Mouse (Mus musculus) midbrain, embryonic 14.5 days (tissue): Measurements from ENCODE around the gene Thy1. TPM values are rescaled to one million over a fixed set of nuclear protein-coding genes. Genes with fewer than 3 reads are reported as not detected.

ENCODE experiments used
- ATAC-seq: fragments of 200-750 bp; cut with Nextera tagmentation; 2 replicates; pipeline ENCODE4 v1.8.0; 2017; ENCODE audit warnings: moderate number of reproducible peaks, moderate library complexity; ENCODE audit not compliant: low FRiP score, low TSS enrichment
- DNase-seq: peaks from one replicate; pipeline ENCODE4 v3.0.0-alpha.2; 2015
- H3K27ac ChIP-seq: fragments of 300-500 bp; sonication (generic); replicated peaks from 2 replicates; pipeline ENCODE4 v1.5.1; 2014; ENCODE audit warnings: mild to moderate bottlenecking, low read depth, low read length, moderate library complexity
- H3K27me3 ChIP-seq: fragments of 300-500 bp; sonication (generic); 2 replicates; pipeline ENCODE4 v1.6.1; 2014; ENCODE audit warnings: low read length, control low read depth, mixed read lengths; ENCODE audit not compliant: control insufficient read depth, insufficient read depth
- H3K36me3 ChIP-seq: fragments of 300-500 bp; sonication (generic); 2 replicates; pipeline ENCODE4 v1.6.1; 2014; ENCODE audit warnings: low read length, control low read depth; ENCODE audit not compliant: control insufficient read depth, insufficient read depth
- H3K4me1 ChIP-seq: fragments of 300-500 bp; sonication (generic); 2 replicates; pipeline ENCODE4 v1.6.1; 2014; ENCODE audit warnings: mild to moderate bottlenecking, antibody characterized with exemption, low read length, control low read depth; ENCODE audit not compliant: control insufficient read depth, insufficient read depth
- H3K4me2 ChIP-seq: fragments of 300-500 bp; sonication (generic); 2 replicates; pipeline ENCODE4 v1.6.1; 2014; ENCODE audit warnings: mild to moderate bottlenecking, low read length, moderate library complexity
- H3K4me3 ChIP-seq: fragments of 300-500 bp; sonication (generic); replicated peaks from 2 replicates; pipeline ENCODE4 v1.5.1; 2014; ENCODE audit warnings: low read depth, low read length
- H3K9ac ChIP-seq: fragments of 300-500 bp; sonication (generic); replicated peaks from 2 replicates; pipeline ENCODE4 v1.6.1; 2014; ENCODE audit warnings: mild to moderate bottlenecking, low read length, moderate library complexity
- H3K9me3 ChIP-seq: fragments of 300-500 bp; sonication (generic); 2 replicates; pipeline ENCODE4 v1.6.1; 2016; ENCODE audit warnings: low read length, control low read depth, mixed read lengths; ENCODE audit not compliant: control insufficient read depth
- WGBS: fragments of 180-500 bp; shearing (Covaris S2); extraction: QIAGEN DNeasy Blood & Tissue Kit; methylation state at CpG from one replicate; pipeline ENCODE4 v1.1.7; 2014; 5-methylcytosine and 5-hydroxymethylcytosine counted together
- polyA plus RNA-seq: library from polyadenylated mRNA; unstranded; fragments of >200 nt; fragmentation: Nextera tagmentation; extraction: Ambion mirVana; gene quantifications from 2 replicates; pipeline ENCODE4 v1.2.1, GENCODE M21; 2014

Gene Thy1
- polyA plus RNA-seq, 1 experiment from 2014 or later = 1.6 TPM

- no peaks in the 10 kb centered on the region for H3K27me3 ChIP-seq
- ATAC-seq = no peak
- H3K9me3 ChIP-seq = no peaks in the 10 kb centered on the region
- peak overlapping the region; percentile 21 for H3K27ac ChIP-seq
- H3K9ac ChIP-seq = no peak overlapping the region; the same call in 1 of the 2 replicates
- H3K4me2 ChIP-seq = no peak overlapping the region
- no peaks in the 10 kb centered on the region for H3K36me3 ChIP-seq
- WGBS = 71% methylated on average over 6 of the region's 6 CpGs
- peaks cover 5% of the 10 kb centered on the region; the same call in 1 of the 2 replicates for H3K4me1 ChIP-seq
- no peak overlapping the region for H3K4me3 ChIP-seq
- DNase-seq = peak; percentile 20
Measured at GRCm38 (mm10) chr9:44012164-44012563, 31.0 kb upstream of the Thy1 start.

- Histone ChIP-seq H3K4me3 (no peak overlapping the region), H3K36me3 (no peaks in the 10 kb centered on the region), H3K9ac (0 out of 2 replicates have a peak overlapping the region, but pooled peaks have one; percentile 2), H3K9me3 (no peaks in the 10 kb centered on the region), H3K27me3 (no peaks in the 10 kb centered on the region), H3K4me1 (peaks cover 5% of the 10 kb centered on the region; the same call in 1 of the 2 replicates), H3K27ac (peak overlapping the region; percentile 57; the same call in 1 of the 2 replicates), H3K4me2 (no peak overlapping the region)
- DNase-seq (peak; percentile 53), ATAC-seq (no peak)
- WGBS = 39% methylated on average over 8 of the region's 8 CpGs
Measured at GRCm38 (mm10) chr9:44012761-44013301, 30.4 kb upstream of the Thy1 start.

- no peak overlapping the region for H3K4me3 ChIP-seq
- no peaks in the 10 kb centered on the region for H3K9me3 ChIP-seq
- no peak overlapping the region for H3K4me2 ChIP-seq
- ATAC-seq (no peak), DNase-seq (no peak)
- H3K27me3 ChIP-seq = no peaks in the 10 kb centered on the region
- H3K9ac ChIP-seq = no peak overlapping the region
- peaks cover 5% of the 10 kb centered on the region; the same call in 1 of the 2 replicates for H3K4me1 ChIP-seq
- H3K36me3 ChIP-seq = no peaks in the 10 kb centered on the region
- H3K27ac ChIP-seq = no peak overlapping the region
- 84% methylated on average over 6 of the region's 6 CpGs for WGBS
Measured at GRCm38 (mm10) chr9:44013781-44014180, 29.4 kb upstream of the Thy1 start.

- ATAC-seq (no peak), DNase-seq (peak; percentile 27)
- no peak overlapping the region for H3K9ac ChIP-seq
Measured at GRCm38 (mm10) chr9:44016304-44016703, 26.9 kb upstream of the Thy1 start.

GRCm38 (mm10) chr9:44017846-44018245 lies 25.3 kb upstream of the Thy1 start:
- H3K27ac ChIP-seq = no peak overlapping the region
- no peak for DNase-seq
- no peak overlapping the region for H3K9ac ChIP-seq
- no peaks in the 10 kb centered on the region for H3K27me3 ChIP-seq
- 78% methylated on average over 5 of the region's 5 CpGs for WGBS
- no peak overlapping the region for H3K4me2 ChIP-seq
- ATAC-seq = no peak
- no peaks in the 10 kb centered on the region for H3K36me3 ChIP-seq
- H3K9me3 ChIP-seq = no peaks in the 10 kb centered on the region
- H3K4me3 ChIP-seq = no peak overlapping the region
- peaks cover 2% of the 10 kb centered on the region; the same call in 1 of the 2 replicates for H3K4me1 ChIP-seq

More at GRCm38 (mm10) chr9:44016304-44016703, 26.9 kb upstream of the Thy1 start:
- no peaks in the 10 kb centered on the region for H3K27me3 ChIP-seq
- no peak overlapping the region for H3K4me2 ChIP-seq
- WGBS = 87% methylated on average over 5 of the region's 5 CpGs
- no peaks in the 10 kb centered on the region for H3K9me3 ChIP-seq
- H3K4me1 ChIP-seq = peaks cover 5% of the 10 kb centered on the region; the same call in 1 of the 2 replicates
- no peak overlapping the region for H3K4me3 ChIP-seq
- no peaks in the 10 kb centered on the region for H3K36me3 ChIP-seq
- no peak overlapping the region for H3K27ac ChIP-seq

- 85% methylated on average over 7 of the region's 7 CpGs for WGBS
Measured at GRCm38 (mm10) chr9:44020001-44020400, 23.2 kb upstream of the Thy1 start.

GRCm38 (mm10) chr9:44022100-44022847 lies 20.9 kb upstream of the Thy1 start:
- Histone ChIP-seq H3K9ac (no peak overlapping the region), H3K36me3 (no peaks in the 10 kb centered on the region), H3K27ac (no peak overlapping the region), H3K4me2 (no peak overlapping the region), H3K27me3 (no peaks in the 10 kb centered on the region), H3K4me1 (no peaks in the 10 kb centered on the region), H3K4me3 (no peak overlapping the region), H3K9me3 (no peaks in the 10 kb centered on the region)
- no peak for DNase-seq
- no peak for ATAC-seq
- 70% methylated on average over 8 of the region's 8 CpGs for WGBS

More at GRCm38 (mm10) chr9:44020001-44020400, 23.2 kb upstream of the Thy1 start:
- no peak overlapping the region for H3K27ac ChIP-seq
- no peak overlapping the region for H3K4me2 ChIP-seq
- ATAC-seq = no peak
- H3K4me3 ChIP-seq = no peak overlapping the region
- H3K4me1 ChIP-seq = no peaks in the 10 kb centered on the region
- no peaks in the 10 kb centered on the region for H3K36me3 ChIP-seq
- no peaks in the 10 kb centered on the region for H3K9me3 ChIP-seq
- H3K9ac ChIP-seq = no peak overlapping the region
- no peak for DNase-seq
- H3K27me3 ChIP-seq = no peaks in the 10 kb centered on the region

- DNase-seq (no peak), ATAC-seq (no peak)
- H3K27ac ChIP-seq = no peak overlapping the region
- H3K36me3 ChIP-seq = no peaks in the 10 kb centered on the region
- no peak overlapping the region for H3K4me2 ChIP-seq
- 76% methylated on average over 3 of the region's 3 CpGs for WGBS
- H3K4me3 ChIP-seq = no peak overlapping the region
- no peak overlapping the region for H3K9ac ChIP-seq
- H3K4me1 ChIP-seq = no peaks in the 10 kb centered on the region
- no peaks in the 10 kb centered on the region for H3K27me3 ChIP-seq
- H3K9me3 ChIP-seq = no peaks in the 10 kb centered on the region
Measured at GRCm38 (mm10) chr9:44024096-44024495, 19.1 kb upstream of the Thy1 start.
